Mouse (Mus musculus): ENCODE measurements around the gene Sco1. TPM values are rescaled to one million over a fixed set of nuclear protein-coding genes. Genes with fewer than 3 reads are reported as not detected.

Sco1 gene
- polyA plus RNA-seq (2012; rRNA removed), result 6.9 and 7.3 TPM in 2 replicates

GRCm38 (mm10) chr11:67052321-67052952 lies at the start of gene Sco1, which contains the start of gene Adprm:
Gene Sco1 (plus strand): TSS chr11:67052670.
Gene Adprm (minus strand): TSS chr11:67052594.

GRCm38 (mm10) chr11:67024867-67025477 lies 27.5 kb upstream of the Sco1 start, which contains the start of gene Tmem220:
Gene Tmem220 (plus strand): TSS chr11:67025154.

DNA sequence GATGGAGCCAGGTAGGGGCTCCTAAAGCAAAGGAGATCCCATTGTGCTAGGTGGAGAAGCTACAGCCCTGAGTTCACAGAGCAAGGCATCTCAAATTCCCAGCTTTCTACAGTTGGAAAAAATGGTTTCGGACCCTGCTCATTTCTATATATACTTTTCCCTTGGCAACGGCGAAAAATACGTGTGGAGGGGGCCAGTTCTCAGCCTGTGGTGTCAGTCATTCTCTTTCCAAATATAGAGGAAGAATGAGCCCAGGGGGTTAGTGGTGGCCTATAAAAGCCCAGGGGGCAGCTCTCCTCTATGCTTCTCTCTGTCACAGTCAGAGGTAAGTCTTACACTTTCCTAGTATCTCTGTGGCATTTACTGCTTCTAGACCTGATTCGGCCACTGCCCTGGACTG lies 25.5 kb downstream of the Sco1 start, which contains the start of gene Myh3:
TSS of gene Myh3 (plus strand) at position 301 of the 400 bp plus-strand sequence.

Other genes with a start within 250 kb of the Sco1 start
- 1.0 and 6.1 TPM in 2 replicates for gene Pirt, start 140.7 kb upstream of the Sco1 start, polyA plus RNA-seq (2012; rRNA removed)
- gene Tmem238l, start 96.0 kb upstream of the Sco1 start, polyA plus RNA-seq (2012; rRNA removed), result 0.06 TPM in 1 of 2 replicates, not detected in the other
- gene Tmem220, start 27.5 kb upstream of the Sco1 start, polyA plus RNA-seq (2012; rRNA removed), result 0.86 TPM in 2 replicates
- 30.3 and 32.3 TPM in 2 replicates for gene Adprm, start 76 bp upstream of the Sco1 start, polyA plus RNA-seq (2012; rRNA removed)
- 0.41 and 38.5 TPM in 2 replicates for gene Myh3, start 25.6 kb downstream of the Sco1 start, polyA plus RNA-seq (2012; rRNA removed)
- 0.07 and 0.09 TPM in 2 replicates for gene Myh2, start 118.4 kb downstream of the Sco1 start, polyA plus RNA-seq (2012; rRNA removed)
- 0.01 and 0.33 TPM in 2 replicates for gene Myh1, start 147.4 kb downstream of the Sco1 start, polyA plus RNA-seq (2012; rRNA removed)
- gene Myh4, start 185.4 kb downstream of the Sco1 start, polyA plus RNA-seq (2012; rRNA removed), result 0.01 TPM in 1 of 2 replicates, not detected in the other
- 0.50 and 8.7 TPM in 2 replicates for gene Myh8, start 224.5 kb downstream of the Sco1 start, polyA plus RNA-seq (2012; rRNA removed)

Data from central nervous system, embryonic 14 days (tissue).